In genomic region chr4:135714776-135715175, GRCm38 (mm10) we compare ENCODE assay signal across 21 mouse cellular contexts. TPM values are rescaled to one million over a fixed set of nuclear protein-coding genes. Genes with fewer than 3 reads are reported as not detected.
DNase-seq lines count a peak whose midpoint lies in the region; ATAC-seq and TF ChIP-seq lines count a peak whose summit lies in the region.
"Had no signal": no experiment of that assay in that cellular context is flagged by ENCODE, and none has a peak within 500 bp of the region (broad histone marks: within the 10 kb centered on the region; RNA-seq: fewer than 3 reads in every experiment).

No protein-coding gene starts in this region.

- H3K9ac ChIP-seq in MEL (ENCODE audit: control insufficient read depth, low read depth, low read length, poor library complexity, severe bottlenecking): no peak overlapping the region
- H3K9ac ChIP-seq in intestine, embryonic 16.5 days (ENCODE audit: low read depth, low read length): no peak overlapping the region
- H3K9ac ChIP-seq: embryonic facial prominence, embryonic 12.5 days; hindbrain, embryonic 14.5 days; liver, embryonic 12.5 days had no signal

- H3K27ac ChIP-seq in MEL (ENCODE audit: control insufficient read depth, low read depth, low read length): no peak overlapping the region
- H3K27ac ChIP-seq in intestine, embryonic 16.5 days (ENCODE audit: low read length): no peak overlapping the region
- H3K27ac ChIP-seq: embryonic facial prominence, embryonic 12.5 days; forebrain, embryonic 10.5 days; hindbrain, embryonic 14.5 days; liver, embryonic 12.5 days had no signal

- H3K27me3 ChIP-seq in MEL (ENCODE audit: control insufficient read depth in 1 of 2, insufficient read depth in 2 of 2, low read length in 2 of 2): no peaks in the 10 kb centered on the region
- H3K27me3 ChIP-seq in intestine, embryonic 16.5 days (replicated peaks; ENCODE audit: control insufficient read depth, insufficient read depth, low read length): no peaks in the 10 kb centered on the region
- H3K27me3 ChIP-seq: embryonic facial prominence, embryonic 12.5 days had no signal

- no peak for TF ChIP-seq CTCF in MEL (IDR thresholded peaks at IDR 0.05 in 2 of 3, conservative IDR thresholded peaks at IDR 0.05 in 1 of 3; ENCODE audit: control insufficient read depth in 1 of 3, insufficient read depth in 1 of 3, low read depth in 2 of 3, low read length in 3 of 3, poor library complexity in 1 of 3, severe bottlenecking in 1 of 3)

- ATAC-seq in frontal cortex, adult (ENCODE audit: low TSS enrichment): peak; percentile 77
- no peak for ATAC-seq in intestine, embryonic 16.5 days
- ATAC-seq: liver, embryonic 12.5 days had no signal

- TF ChIP-seq EP300 in MEL (IDR thresholded peaks at IDR 0.05; ENCODE audit: low read depth in 1 of 2, low read length in 2 of 2): no peak; a peak in 1 of 4 replicates

- peaks cover 0 to 12% of the 10 kb centered on the region in 2 experiments; a peak in 2 of 4 replicates for H3K4me1 ChIP-seq in MEL (ENCODE audit: control insufficient read depth in 1 of 2, insufficient read depth in 2 of 2, low read length in 2 of 2)
- no peaks in the 10 kb centered on the region; the same call in 1 of the 2 replicates for H3K4me1 ChIP-seq in intestine, embryonic 16.5 days (ENCODE audit: control insufficient read depth, insufficient read depth, low read length)
- H3K4me1 ChIP-seq: embryonic facial prominence, embryonic 12.5 days had no signal

- H3K4me2 ChIP-seq in intestine, embryonic 16.5 days (ENCODE audit: low read depth, low read length): no peak overlapping the region
- H3K4me2 ChIP-seq: embryonic facial prominence, embryonic 12.5 days; hindbrain, embryonic 14.5 days; liver, embryonic 12.5 days had no signal

- no peak overlapping the region for H3K4me3 ChIP-seq in MEL (ENCODE audit: control insufficient read depth in 1 of 2, insufficient read depth in 1 of 2, low read depth in 2 of 2, low read length in 2 of 2)
- no peak overlapping the region for H3K4me3 ChIP-seq in intestine, embryonic 16.5 days (ENCODE audit: low read length)
- H3K4me3 ChIP-seq: embryonic facial prominence, embryonic 12.5 days; forebrain, embryonic 10.5 days; liver, embryonic 12.5 days had no signal

- intact Hi-C loops in left cerebral cortex, postnatal 10 days (cut with DNase I): no loop called here
- intact Hi-C loops in left cerebral cortex, postnatal 25 days (cut with DNase I): no loop called here

- H3K79me2 ChIP-seq in MEL (ENCODE audit: control insufficient read depth, insufficient read depth, low read length, poor library complexity): no peaks in the 10 kb centered on the region

- no peak for TF ChIP-seq POLR2A in MEL (IDR thresholded peaks at IDR 0.05; ENCODE audit: control insufficient read depth in 1 of 2, insufficient read depth in 1 of 2, low read depth in 1 of 2, low read length in 2 of 2, poor library complexity in 1 of 2)

- no peak for TF ChIP-seq RAD21 in MEL (IDR thresholded peaks at IDR 0.05; ENCODE audit: low read depth, low read length)

- peaks cover 0 to 8% of the 10 kb centered on the region in 2 experiments; a peak in 2 of 4 replicates for H3K36me3 ChIP-seq in MEL (ENCODE audit: control insufficient read depth in 1 of 2, insufficient read depth in 2 of 2, low read length in 2 of 2)
- H3K36me3 ChIP-seq in intestine, embryonic 16.5 days (ENCODE audit: control insufficient read depth, insufficient read depth, low read length): no peaks in the 10 kb centered on the region
- H3K36me3 ChIP-seq: embryonic facial prominence, embryonic 12.5 days; forebrain, embryonic 10.5 days; liver, embryonic 12.5 days had no signal

- no peaks in the 10 kb centered on the region for H3K9me3 ChIP-seq in MEL (replicated peaks; ENCODE audit: insufficient read depth, low read length)
- H3K9me3 ChIP-seq in intestine, embryonic 16.5 days (ENCODE audit: control insufficient read depth, low read length): no peaks in the 10 kb centered on the region
- H3K9me3 ChIP-seq: embryonic facial prominence, embryonic 12.5 days; liver, embryonic 12.5 days had no signal

- WGBS in intestine, embryonic 16.5 days: 74% methylated on average over 8 of the region's 8 CpGs

- no peak for DNase-seq in frontal cortex, postnatal 14 days (ENCODE audit: low spot score in 2 of 2)
- DNase-seq in left cerebral cortex, adult 11 months (ENCODE audit: low spot score): peak; percentile 6
- no peak for DNase-seq in left cerebral cortex, postnatal 10 days (ENCODE audit: extremely low spot score in 1 of 2, low spot score in 2 of 2)
- peak; percentile 53 for DNase-seq in MEL (ENCODE audit: low read depth, low spot score)
- peak; percentile 20 to 81 for DNase-seq in left cerebral cortex, postnatal 25 days (ENCODE audit: low spot score in 2 of 2)
- no peak for DNase-seq in spleen, postnatal 4 days (ENCODE audit: low spot score in 2 of 2)
- DNase-seq: cerebellum, postnatal 14 days; kidney, adult 11 months; kidney, postnatal 4 days; thymus, postnatal 14 days had no signal

TF ChIP-seq in MEL, 35 proteins besides CTCF, POLR2A, EP300 and RAD21:
- TF ChIP-seq ETS1 (IDR thresholded peaks at IDR 0.05; ENCODE audit: low read depth, low read length) (peak; percentile 33; the same call in 1 of the 2 replicates), MYC (IDR thresholded peaks at IDR 0.05; ENCODE audit: low read depth, low read length) (no peak), CHD2 (IDR thresholded peaks at IDR 0.05; ENCODE audit: low read length) (no peak), MYB (IDR thresholded peaks at IDR 0.05; ENCODE audit: low read depth, low read length) (no peak), POLR2AphosphoS2 (IDR thresholded peaks at IDR 0.05; ENCODE audit: low read length) (no peak), NELFE (IDR thresholded peaks at IDR 0.05; ENCODE audit: low read depth, low read length) (no peak), JUND (IDR thresholded peaks at IDR 0.05; ENCODE audit: low read depth, low read length) (0 out of 2 replicates have a peak, but pooled peaks have one; percentile 67)
TF ChIP-seq in MEL: peak in this region for 2.

RNA-seq across cellular contexts. Expression of gene Il22ra1, which starts 13.2 kb away (rescaled TPM):
- under 1 TPM; 0.57 to 0.69 TPM for total RNA-seq in left cerebral cortex, postnatal 10 days (2021)
- not detected in 2 replicates for total RNA-seq in MEL (2012; rRNA removed)
- polyA plus RNA-seq in MEL (2012; ENCODE audit: insufficient read depth in 1 of 2, insufficient read length in 2 of 2, low read depth in 1 of 2, low replicate concordance in 2 of 2, missing spikeins in 1 of 2): under 1 TPM in 1 of 2 experiments, not detected in 1; 0.03 TPM
- total RNA-seq in left cerebral cortex, postnatal 25 days (2021): under 1 TPM; 0.18 to 0.25 TPM
- 6.6 and 7.9 TPM in 2 replicates for polyA plus RNA-seq in intestine, embryonic 16.5 days (2015; fragmentation: Nextera tagmentation; extraction: Ambion mirVana)
- total RNA-seq: gastrocnemius, adult 8-10 months; megakaryocyte-erythroid progenitor cell, adult 5-6 weeks; monocyte, adult 5-6 weeks had no signal
- polyA plus RNA-seq: embryonic facial prominence, embryonic 12.5 days; forebrain, embryonic 10.5 days; heart, embryonic 14.5 days; hindbrain, embryonic 14.5 days; neural tube, embryonic 14.5 days had no signal

RNA-seq across cellular contexts. Expression of gene Ifnlr1, which starts 28.7 kb away (rescaled TPM):
- under 1 TPM; 0.24 to 0.26 TPM for total RNA-seq in left cerebral cortex, postnatal 10 days (2021)
- not detected in 2 replicates for total RNA-seq in MEL (2012; rRNA removed)
- under 1 TPM in 1 of 2 experiments, not detected in 1; 0.03 TPM for polyA plus RNA-seq in MEL (2012; ENCODE audit: insufficient read depth in 1 of 2, insufficient read length in 2 of 2, low read depth in 1 of 2, low replicate concordance in 2 of 2, missing spikeins in 1 of 2)
- under 1 TPM; 0.18 TPM for total RNA-seq in left cerebral cortex, postnatal 25 days (2021)
- 4.3 and 5.2 TPM in 2 replicates for polyA plus RNA-seq in intestine, embryonic 16.5 days (2015; fragmentation: Nextera tagmentation; extraction: Ambion mirVana)
- total RNA-seq: monocyte, adult 5-6 weeks had no signal

RNA-seq across cellular contexts. Expression of gene Myom3, which starts 44.7 kb away (rescaled TPM):
- total RNA-seq in left cerebral cortex, postnatal 10 days (2021): 1 to 10 TPM; 1.2 to 1.6 TPM
- total RNA-seq in MEL (2012; rRNA removed): not detected in 2 replicates
- polyA plus RNA-seq in MEL (2012; ENCODE audit: insufficient read depth in 1 of 2, insufficient read length in 2 of 2, low read depth in 1 of 2, low replicate concordance in 2 of 2, missing spikeins in 1 of 2): not detected
- total RNA-seq in left cerebral cortex, postnatal 25 days (2021): 1 to 10 TPM; 1.4 to 1.7 TPM
- 0.88 and 1.1 TPM in 2 replicates for polyA plus RNA-seq in intestine, embryonic 16.5 days (2015; fragmentation: Nextera tagmentation; extraction: Ambion mirVana)
- total RNA-seq: megakaryocyte-erythroid progenitor cell, adult 5-6 weeks; monocyte, adult 5-6 weeks had no signal

Comparison
In these comparisons a context has a peak if more than half of its experiments do, and no peak if none do; other contexts are left out.
1. DNase-seq: peak in left cerebral cortex, adult 11 months (single experiment), MEL (single experiment) and left cerebral cortex, postnatal 25 days (2 of 2); none in frontal cortex, postnatal 14 days (0 of 2), left cerebral cortex, postnatal 10 days (0 of 2) and spleen, postnatal 4 days (0 of 2).